ENCODE assay signal across 14 mouse cellular contexts in genomic region chr8:72183554-72184202, GRCm38 (mm10). TPM values are rescaled to one million over a fixed set of nuclear protein-coding genes. Genes with fewer than 3 reads are reported as not detected.
DNase-seq lines count a peak whose midpoint lies in the region; ATAC-seq and TF ChIP-seq lines count a peak whose summit lies in the region.
"Had no signal": no experiment of that assay in that cellular context is flagged by ENCODE, and none has a peak within 500 bp of the region (broad histone marks: within the 10 kb centered on the region; RNA-seq: fewer than 3 reads in every experiment).

No protein-coding gene starts in this region.

- no peaks in the 10 kb centered on the region for H3K27me3 ChIP-seq in liver, postnatal 0 days (ENCODE audit: insufficient read depth, low read length)
- H3K27me3 ChIP-seq in heart, embryonic 12.5 days (replicated peaks): no peaks in the 10 kb centered on the region
- H3K27me3 ChIP-seq: megakaryocyte, embryonic 14.5 days; Patski had no signal

- TF ChIP-seq EP300 in liver, postnatal 0 days (IDR thresholded peaks at IDR 0.05; ENCODE audit: low read depth): no peak

- H3K27ac ChIP-seq in liver, postnatal 0 days (ENCODE audit: low read depth): peak overlapping the region; percentile 51
- no peak overlapping the region for H3K27ac ChIP-seq in heart, embryonic 12.5 days (ENCODE audit: poor library complexity, severe bottlenecking)

- ATAC-seq in liver, postnatal 0 days: peak; percentile 50
- ATAC-seq in heart, embryonic 12.5 days (ENCODE audit: insufficient number of reproducible peaks, low FRiP score): no peak
- ATAC-seq: Patski had no signal

- no peak overlapping the region for H3K9ac ChIP-seq in liver, postnatal 0 days (replicated peaks)
- H3K9ac ChIP-seq in heart, embryonic 12.5 days: no peak overlapping the region

- H3K4me3 ChIP-seq in liver, postnatal 0 days (ENCODE audit: low read depth, low read length): no peak overlapping the region
- H3K4me3 ChIP-seq in heart, embryonic 12.5 days: no peak overlapping the region
- H3K4me3 ChIP-seq: megakaryocyte, embryonic 14.5 days had no signal

- no peak overlapping the region for H3K4me2 ChIP-seq in liver, postnatal 0 days (ENCODE audit: low read depth, low read length)
- no peak overlapping the region for H3K4me2 ChIP-seq in heart, embryonic 12.5 days

- TF ChIP-seq CTCF in liver, postnatal 0 days (IDR thresholded peaks at IDR 0.05; ENCODE audit: low read depth): no peak

- H3K4me1 ChIP-seq in liver, postnatal 0 days (ENCODE audit: insufficient read depth): peaks cover 5% of the 10 kb centered on the region
- no peaks in the 10 kb centered on the region for H3K4me1 ChIP-seq in heart, embryonic 12.5 days (replicated peaks)

- peak; percentile 52 for DNase-seq in layer of hippocampus, adult 11-12 months (ENCODE audit: low spot score)
- DNase-seq in layer of hippocampus, adult 9-10 months (ENCODE audit: low spot score): no peak
- DNase-seq in B cell, adult 2 months: peak; percentile 74 to 79
- DNase-seq in adrenal gland, postnatal 36 days: peak; percentile 27 to 37
- no peak for DNase-seq in liver, postnatal 0 days
- no peak for DNase-seq in thymus, postnatal 14 days
- DNase-seq: cerebellum, adult 18-20 months; retina, postnatal 1 day; thymus, adult 2 months had no signal

- H3K36me3 ChIP-seq in liver, postnatal 0 days (replicated peaks; ENCODE audit: insufficient read depth, low read length): peaks cover 26% of the 10 kb centered on the region
- peaks cover 29% of the 10 kb centered on the region for H3K36me3 ChIP-seq in heart, embryonic 12.5 days

- 48% methylated on average over 2 of the region's 2 CpGs for WGBS in liver, postnatal 0 days (ENCODE audit: insufficient replicate concordance)
- 88% methylated on average over 2 of the region's 2 CpGs for WGBS in heart, embryonic 12.5 days

- no peaks in the 10 kb centered on the region for H3K9me3 ChIP-seq in liver, postnatal 0 days (ENCODE audit: low read length)
- H3K9me3 ChIP-seq in heart, embryonic 12.5 days (replicated peaks): no peaks in the 10 kb centered on the region
- H3K9me3 ChIP-seq: megakaryocyte, embryonic 14.5 days had no signal

RNA-seq across cellular contexts. Expression of gene Hsh2d, which starts 5.8 kb away (rescaled TPM):
- not detected for total RNA-seq in adrenal gland, postnatal 36 days (2021)
- polyA plus RNA-seq in liver, postnatal 0 days (2015; fragmentation: Nextera tagmentation; extraction: Ambion mirVana): 0.59 and 0.68 TPM in 2 replicates
- 0.09 TPM in 1 of 2 replicates, not detected in the other for polyA plus RNA-seq in heart, embryonic 12.5 days (2016; fragmentation: Nextera tagmentation; extraction: Ambion mirVana)
- total RNA-seq: left cerebral cortex, adult 8-10 months had no signal

RNA-seq across cellular contexts. Expression of gene Rab8a, which starts 22.7 kb away (rescaled TPM):
- 10 to 100 TPM; 56.8 to 67.0 TPM for total RNA-seq in adrenal gland, postnatal 36 days (2021)
- 57.3 and 58.1 TPM in 2 replicates for polyA plus RNA-seq in liver, postnatal 0 days (2015; fragmentation: Nextera tagmentation; extraction: Ambion mirVana)
- polyA plus RNA-seq in heart, embryonic 12.5 days (2016; fragmentation: Nextera tagmentation; extraction: Ambion mirVana): 72.5 and 77.5 TPM in 2 replicates

RNA-seq across cellular contexts. Expression of gene Cib3, which starts 29.0 kb away (rescaled TPM):
- under 1 TPM in 1 of 2 experiments, not detected in 1; 0.72 TPM for total RNA-seq in adrenal gland, postnatal 36 days (2021)
- not detected in 2 replicates for polyA plus RNA-seq in liver, postnatal 0 days (2015; fragmentation: Nextera tagmentation; extraction: Ambion mirVana)
- not detected in 2 replicates for polyA plus RNA-seq in heart, embryonic 12.5 days (2016; fragmentation: Nextera tagmentation; extraction: Ambion mirVana)
- total RNA-seq: left cerebral cortex, adult 8-10 months had no signal
- polyA plus RNA-seq: heart, postnatal 0 days; Patski had no signal

RNA-seq across cellular contexts. Expression of gene Gm11034, which starts 29.8 kb away (rescaled TPM):
- not detected for total RNA-seq in adrenal gland, postnatal 36 days (2021)
- polyA plus RNA-seq in liver, postnatal 0 days (2015; fragmentation: Nextera tagmentation; extraction: Ambion mirVana): not detected in 2 replicates
- polyA plus RNA-seq in heart, embryonic 12.5 days (2016; fragmentation: Nextera tagmentation; extraction: Ambion mirVana): not detected in 2 replicates
- total RNA-seq: left cerebral cortex, adult 8-10 months had no signal
- polyA plus RNA-seq: heart, postnatal 0 days; Patski; thymus, adult 2 months had no signal

RNA-seq across cellular contexts. Expression of gene Fam32a, which starts 35.9 kb away (rescaled TPM):
- total RNA-seq in adrenal gland, postnatal 36 days (2021): 10 to 100 TPM; 46.9 to 61.4 TPM
- 27.5 and 28.4 TPM in 2 replicates for polyA plus RNA-seq in liver, postnatal 0 days (2015; fragmentation: Nextera tagmentation; extraction: Ambion mirVana)
- polyA plus RNA-seq in heart, embryonic 12.5 days (2016; fragmentation: Nextera tagmentation; extraction: Ambion mirVana): 43.9 and 44.7 TPM in 2 replicates

Comparison
In these comparisons a context has a peak if more than half of its experiments do, and no peak if none do; other contexts are left out.
1. DNase-seq: peak in layer of hippocampus, adult 11-12 months (single experiment), B cell, adult 2 months (2 of 2) and adrenal gland, postnatal 36 days (2 of 2); none in layer of hippocampus, adult 9-10 months (single experiment), liver, postnatal 0 days (single experiment) and thymus, postnatal 14 days (single experiment).